Mouse (Mus musculus): ENCODE results near the gene Gm11444. TPM values are rescaled to one million over a fixed set of nuclear protein-coding genes. Genes with fewer than 3 reads are reported as not detected.

Gene Gm11444
- total RNA-seq, 2 experiments from 2014 or later = not detected

Other genes starting within 250 kb of the Gm11444 start
- 1 to 10 TPM; 1.8 to 2.2 TPM for gene Tbx2, start 17.8 kb downstream of the Gm11444 start, total RNA-seq (2021)
- under 1 TPM; 0.23 to 0.32 TPM for gene Tbx4, start 36.1 kb upstream of the Gm11444 start, total RNA-seq (2021)